Mouse (Mus musculus) lung, postnatal 10 days (tissue): ENCODE results near the gene 1700019D03Rik.

ENCODE experiments used
- DNase-seq: peaks from one replicate; pipeline ENCODE4 v3.0.0; 2021

The 1700019D03Rik gene

DNA sequence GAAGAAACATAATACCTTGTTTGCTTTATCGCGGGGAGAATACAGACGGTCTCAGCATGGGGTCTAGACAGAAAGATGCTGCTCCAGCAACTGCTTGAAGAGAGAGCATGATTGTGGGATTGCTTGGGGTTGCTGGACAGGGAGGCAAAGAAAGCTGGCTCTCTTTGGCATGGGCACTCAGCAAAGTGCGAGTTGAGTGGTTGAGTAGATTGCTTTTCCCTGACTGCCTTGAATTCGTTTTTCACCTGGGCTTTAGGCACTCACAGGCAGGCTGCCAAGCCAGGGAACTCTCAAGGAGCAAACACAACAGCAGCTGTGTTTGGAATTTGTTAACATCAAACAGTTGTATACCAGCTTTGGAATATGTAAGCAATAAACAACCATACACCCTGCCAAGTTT lies at the start of gene 1700019D03Rik:
TSS of gene 1700019D03Rik (minus strand) at position 101 of the 400 bp plus-strand sequence.
- DNase-seq, result no peak

GRCm38 (mm10) chr1:53063921-53064320 lies 43.9 kb upstream of the 1700019D03Rik start:
- no peak for DNase-seq

DNA sequence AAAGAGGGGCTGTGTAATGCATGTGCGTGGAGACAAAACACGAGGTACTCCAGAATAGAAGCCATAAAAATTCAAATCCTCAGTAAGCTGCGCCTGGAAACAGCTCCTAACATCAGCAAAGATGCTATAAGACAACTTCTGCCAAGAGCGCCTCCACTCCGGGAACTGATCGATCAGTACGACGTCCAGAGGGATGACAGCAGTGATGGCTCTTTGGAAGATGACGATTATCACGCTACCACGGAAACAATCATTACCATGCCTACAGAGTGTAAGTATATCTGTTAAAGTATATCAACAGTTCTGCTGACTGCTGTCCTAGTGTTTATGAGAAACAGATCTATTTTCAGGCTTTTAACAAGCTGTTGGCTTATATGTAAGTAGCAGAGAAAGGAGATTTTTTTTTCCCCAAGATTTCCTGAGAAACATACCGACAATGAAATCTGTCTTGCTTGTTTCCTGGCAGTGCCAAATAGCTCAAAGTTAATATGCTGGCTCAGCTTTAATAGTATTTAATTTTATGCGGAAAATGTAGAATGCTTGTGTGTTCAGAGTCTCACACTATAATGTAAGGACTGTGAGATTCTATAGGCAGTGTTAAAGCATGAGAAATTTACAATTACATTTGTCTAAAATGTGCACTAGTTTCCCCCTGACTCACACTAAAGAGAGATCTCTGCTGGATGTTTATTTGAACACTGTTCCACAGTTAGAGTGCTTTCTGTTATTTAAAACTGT lies 42.1 kb upstream of the 1700019D03Rik start:
- no peak for DNase-seq

- no peak for DNase-seq
Measured at GRCm38 (mm10) chr1:53061340-53061739, 41.4 kb upstream of the 1700019D03Rik start, which contains the start of gene Mstn. Mstn (plus strand) TSS chr1:53061640.

DNA sequence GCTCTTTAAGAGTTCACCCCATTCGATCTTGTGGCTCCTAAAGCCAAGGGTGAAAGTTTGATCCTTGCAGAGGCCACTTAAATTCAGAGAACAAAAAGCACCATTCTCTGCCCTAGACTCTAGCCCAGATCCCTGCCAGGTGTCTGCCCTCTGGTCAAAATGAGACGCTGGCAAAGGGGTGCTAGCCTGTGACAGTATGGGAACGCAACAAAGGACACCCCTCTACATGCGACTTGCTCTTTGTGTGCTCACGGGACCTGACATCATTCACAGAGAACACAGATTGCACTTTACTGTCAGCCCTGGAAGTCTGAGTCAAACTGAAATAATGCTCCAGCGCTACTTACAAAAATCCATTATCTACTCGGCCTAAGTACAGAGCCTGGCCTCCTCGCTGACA lies 40.5 kb upstream of the 1700019D03Rik start:
- no peak for DNase-seq

GRCm38 (mm10) chr1:53059106-53059505 lies 39.1 kb upstream of the 1700019D03Rik start:
- DNase-seq, result no peak

DNA sequence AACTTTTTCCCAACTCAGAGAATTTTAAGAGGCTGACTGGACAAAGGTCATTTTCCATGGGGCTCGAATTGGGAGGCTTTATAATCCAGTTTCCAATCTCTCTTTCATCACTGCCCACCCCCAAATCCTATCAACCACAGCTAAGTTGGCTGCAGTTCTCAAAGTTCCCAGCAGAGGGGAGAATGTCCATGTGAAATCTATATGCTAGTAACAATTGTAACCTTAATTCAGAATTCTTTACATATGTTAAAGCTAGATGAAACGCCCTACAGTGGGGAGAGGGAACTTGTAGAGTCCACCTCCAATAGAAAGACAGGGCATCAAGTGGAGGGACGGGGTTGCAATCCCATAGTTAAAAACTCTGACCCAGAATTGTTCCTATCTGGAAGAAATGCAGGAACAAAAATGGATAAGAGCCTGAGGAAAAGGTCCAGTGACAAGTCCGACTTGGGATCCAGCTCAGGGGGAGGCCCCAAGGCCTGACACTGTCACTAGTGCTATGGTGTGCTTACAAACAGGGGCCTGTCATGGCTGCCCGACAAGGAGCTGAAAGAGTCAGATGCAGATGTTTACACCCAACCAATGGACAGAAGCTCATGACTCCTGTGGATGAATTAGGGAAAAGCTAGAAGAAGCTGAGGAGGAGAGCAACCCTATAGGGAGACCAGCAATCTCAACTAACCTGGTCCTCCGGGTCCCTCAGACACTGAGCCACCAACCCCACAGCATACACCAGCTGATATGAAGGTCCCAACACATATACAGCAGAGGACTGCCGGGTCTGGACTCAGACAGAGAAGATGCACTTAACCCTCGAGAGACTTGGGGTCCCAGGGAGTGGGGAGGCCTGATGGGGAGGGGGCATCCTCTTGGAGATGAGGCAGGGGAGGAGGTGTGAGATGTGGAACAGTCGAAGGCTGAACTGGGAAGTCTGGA lies 33.4 kb upstream of the 1700019D03Rik start:
- peak; percentile 72 for DNase-seq

- DNase-seq, result no peak
Measured at GRCm38 (mm10) chr1:53049763-53050427, 29.9 kb upstream of the 1700019D03Rik start.

- no peak for DNase-seq
Measured at GRCm38 (mm10) chr1:53037443-53037871, 17.5 kb upstream of the 1700019D03Rik start.

DNA sequence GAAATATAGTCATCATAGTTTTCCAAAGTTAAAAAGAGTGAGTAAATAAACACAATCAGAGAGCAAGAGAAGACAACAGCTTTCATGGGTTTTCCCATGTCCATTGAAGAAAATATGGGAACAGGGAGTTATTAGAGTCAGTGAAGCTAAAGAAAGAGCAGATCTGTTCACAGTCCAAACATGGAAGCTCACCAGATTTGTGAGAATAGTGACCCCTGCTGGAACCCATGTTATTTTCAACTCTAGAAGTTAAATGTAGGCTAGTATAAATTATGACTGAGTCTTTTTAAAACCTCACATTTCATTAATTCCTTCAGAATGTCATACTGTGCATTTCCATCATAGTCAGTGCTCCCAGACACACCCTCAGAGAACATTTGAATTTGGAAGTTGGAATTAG lies 12.6 kb upstream of the 1700019D03Rik start:
- DNase-seq, result no peak

DNA sequence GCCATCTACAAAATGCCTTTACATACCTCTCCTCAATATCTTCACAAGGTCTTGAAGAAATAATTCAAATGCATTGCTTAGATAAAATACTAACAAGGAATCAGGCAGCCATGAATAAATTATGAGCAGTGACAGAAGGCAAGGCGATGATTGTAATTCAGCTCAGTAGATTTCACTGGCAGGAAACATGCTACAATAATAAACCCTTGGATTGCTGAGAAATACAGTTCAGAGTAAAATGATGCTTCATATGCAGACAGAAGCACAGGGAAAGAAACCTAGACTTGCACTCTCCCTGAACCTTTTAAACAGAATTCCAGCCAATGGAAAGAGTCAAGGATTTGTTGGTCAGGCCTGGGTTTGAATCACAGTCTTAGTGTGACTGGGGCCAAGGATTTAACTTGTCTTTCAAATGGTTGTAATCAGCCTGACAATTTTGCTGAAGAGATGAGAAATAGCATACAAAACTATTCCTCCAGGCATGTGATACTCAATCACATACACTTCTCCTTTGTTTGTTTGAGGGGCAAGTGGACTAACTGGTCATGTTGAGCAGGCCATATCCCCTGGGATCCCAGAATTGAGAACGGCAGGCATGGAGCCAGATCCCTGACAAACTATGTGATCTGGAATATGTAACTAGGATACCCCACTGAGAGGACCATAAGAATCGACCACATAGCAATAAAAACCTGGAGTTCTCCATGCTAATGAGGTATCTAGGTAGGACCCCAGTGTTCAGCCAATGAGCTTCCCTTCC lies 1.1 kb downstream of the 1700019D03Rik start:
- DNase-seq, result no peak

DNA sequence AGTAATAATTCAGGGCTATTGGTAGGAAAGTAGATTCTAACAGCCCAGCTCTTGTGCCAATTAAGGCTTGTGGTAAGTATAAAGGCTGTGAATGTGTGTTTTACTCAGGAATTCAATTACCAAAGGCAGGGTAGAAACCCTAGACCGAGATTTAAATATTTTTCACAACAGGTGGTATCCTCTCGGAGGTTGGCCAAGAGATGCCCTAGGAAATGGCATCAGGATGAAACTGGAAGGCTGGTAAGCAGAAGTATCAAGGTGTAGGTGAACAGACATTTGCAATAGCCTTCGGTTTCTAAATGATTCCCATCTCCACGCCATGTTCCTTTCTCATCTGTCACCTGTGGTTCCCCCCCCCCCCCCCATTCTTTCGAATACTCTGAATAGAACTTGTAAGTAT lies 4.4 kb downstream of the 1700019D03Rik start:
- no peak for DNase-seq

GRCm38 (mm10) chr1:53014716-53015115 lies 5.3 kb downstream of the 1700019D03Rik start:
- DNase-seq, result no peak

GRCm38 (mm10) chr1:52986692-52987091 lies 33.3 kb downstream of the 1700019D03Rik start:
- DNase-seq, result no peak

DNA sequence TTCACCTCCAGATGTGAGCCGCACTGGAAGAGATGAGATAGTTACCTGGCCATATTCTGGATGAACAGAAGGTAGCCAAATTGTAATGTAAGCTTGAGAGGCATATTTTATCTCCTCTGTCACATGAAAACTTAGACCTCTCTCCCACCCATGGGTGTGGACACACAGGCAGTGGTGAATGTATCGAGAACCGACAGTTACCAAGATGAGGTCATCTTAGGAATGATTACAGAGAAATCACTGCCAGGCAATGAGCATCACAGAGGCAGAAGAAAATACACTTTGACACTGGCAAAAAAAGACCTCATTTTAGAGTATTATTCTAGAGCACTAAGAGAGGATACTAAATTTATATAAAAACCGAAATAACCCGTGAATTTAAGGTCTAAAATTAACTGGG lies 46.8 kb downstream of the 1700019D03Rik start:
- no peak for DNase-seq

DNA sequence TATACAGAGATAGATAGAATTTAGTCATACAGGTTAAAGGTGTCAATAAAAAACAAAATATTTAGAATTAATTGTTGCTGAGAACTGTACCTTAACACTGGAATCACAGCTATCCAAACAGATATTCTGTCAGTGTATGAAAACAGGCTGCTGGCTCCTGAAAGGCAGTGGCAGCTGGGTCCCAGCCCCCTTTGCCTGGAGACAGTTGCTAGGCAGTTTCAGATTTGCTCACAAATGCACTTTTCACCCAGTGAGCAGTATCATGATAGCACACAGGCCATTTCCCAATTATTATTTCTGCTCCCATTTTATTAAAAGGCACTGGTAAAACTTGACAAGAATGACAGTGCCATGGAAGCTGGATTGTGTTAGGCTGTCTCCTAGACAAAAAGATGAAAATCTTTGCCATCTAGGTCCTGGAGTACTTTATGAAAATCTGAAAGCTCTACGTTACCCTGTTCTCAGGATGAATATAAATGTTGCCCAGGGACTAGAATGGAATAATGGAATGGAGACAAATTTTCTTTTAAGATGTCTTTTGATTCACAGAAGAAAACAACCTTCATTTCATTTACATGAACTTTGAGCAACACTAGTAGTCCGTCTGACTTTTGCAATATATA lies 48.0 kb downstream of the 1700019D03Rik start:
- no peak for DNase-seq

GRCm38 (mm10) chr1:52964581-52964980 lies 55.4 kb downstream of the 1700019D03Rik start:
- no peak for DNase-seq

- DNase-seq, result no peak
Measured at GRCm38 (mm10) chr1:52963097-52963496, 56.9 kb downstream of the 1700019D03Rik start.

DNA sequence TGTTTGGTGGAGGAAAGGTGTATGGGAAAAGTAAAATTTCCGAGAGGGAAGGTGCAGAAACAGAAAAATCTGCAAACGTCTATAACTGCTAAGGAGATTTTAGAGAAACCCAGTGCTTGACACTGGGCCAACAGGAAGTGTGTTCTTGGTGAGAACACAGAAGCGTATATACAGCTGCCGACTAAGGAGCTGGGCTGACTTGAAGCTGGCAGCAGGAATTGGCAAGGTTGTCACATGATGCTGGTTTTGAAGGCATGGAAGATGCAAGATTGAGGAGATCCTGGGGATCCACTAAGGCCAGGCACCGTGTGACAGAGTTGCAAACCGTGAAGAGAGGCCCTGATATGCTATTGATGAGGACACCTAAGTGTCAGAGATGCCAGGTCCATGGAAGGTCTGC lies 59.8 kb downstream of the 1700019D03Rik start:
- DNase-seq, result no peak

DNA sequence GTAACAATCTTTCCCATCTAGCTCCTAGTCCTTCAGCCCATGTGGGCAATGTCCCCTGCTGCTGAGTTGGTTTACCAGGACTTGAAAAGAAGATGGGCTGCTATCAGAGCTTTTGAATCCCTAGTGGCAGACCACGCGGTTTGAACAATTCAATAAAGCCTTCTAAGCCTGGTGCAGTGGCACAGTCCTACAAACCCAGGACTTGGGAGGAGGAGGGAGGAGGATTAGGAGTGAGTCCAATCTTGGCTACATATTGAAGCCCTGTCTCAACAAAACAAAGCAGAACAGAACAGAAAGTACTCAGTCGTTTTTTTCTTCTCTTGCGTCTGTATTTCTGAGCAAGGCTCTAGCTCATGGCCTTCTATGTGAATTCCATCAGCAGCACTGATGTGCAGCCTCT lies 63.2 kb downstream of the 1700019D03Rik start:
- no peak for DNase-seq

GRCm38 (mm10) chr1:52955102-52955501 lies 64.9 kb downstream of the 1700019D03Rik start:
- DNase-seq, result peak; percentile 55

DNA sequence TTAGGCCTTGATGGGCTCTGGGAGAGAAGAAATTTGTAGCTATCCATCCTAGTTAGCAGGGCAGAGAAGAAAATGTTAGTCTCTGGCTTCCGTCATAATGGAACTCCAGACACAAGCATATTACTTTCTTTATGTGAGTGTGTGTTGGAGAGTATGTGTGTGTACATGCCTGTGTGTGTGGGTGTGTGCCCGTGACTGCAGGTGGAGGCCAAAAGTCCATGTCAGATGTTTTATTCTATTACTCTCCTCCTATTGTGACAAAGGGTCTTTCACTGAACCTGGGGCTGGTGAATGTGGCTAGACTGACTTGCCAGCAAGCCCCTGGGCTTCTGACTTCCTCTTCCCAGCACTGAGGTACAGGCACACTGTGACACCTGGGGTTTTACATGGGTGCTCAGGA lies 65.5 kb downstream of the 1700019D03Rik start:
- DNase-seq, result no peak
